Mouse (Mus musculus): ENCODE results near the gene Arl6ip1. TPM values are rescaled to one million over a fixed set of nuclear protein-coding genes. Genes with fewer than 3 reads are reported as not detected.

Arl6ip1 gene
- polyA plus RNA-seq, 1 experiment from 2014 or later = 593 TPM

Other genes with a start within 250 kb of the Arl6ip1 start
- gene Rps15a, start 13.5 kb downstream of the Arl6ip1 start, polyA plus RNA-seq (2015; fragmentation: Nextera tagmentation; extraction: Ambion mirVana) = 513 and 522 TPM in 2 replicates
- 20.7 and 21.5 TPM in 2 replicates for gene Smg1, start 114.0 kb upstream of the Arl6ip1 start, polyA plus RNA-seq (2015; fragmentation: Nextera tagmentation; extraction: Ambion mirVana)

All from hindbrain, embryonic 13.5 days (tissue).